Mouse (Mus musculus) heart, postnatal 36 days (tissue): ENCODE measurements around the gene Med13l. TPM values are rescaled to one million over a fixed set of nuclear protein-coding genes. Genes with fewer than 3 reads are reported as not detected.

Source experiments
- DNase-seq, 2 experiments: peaks; one replicate each; pipeline ENCODE4 v3.0.0; 2021 to 2022
- intact Hi-C: fragments of 180-260 bp; cut with DNase I; formaldehyde crosslinking; loops from one replicate; pipeline ENCODE4 v1.15.1; 2025
- total RNA-seq, 2 experiments: library from RNA; stranded (reverse); gene quantifications; 2 replicates each; pipeline ENCODE4 v1.2.3; 2021

The Med13l gene
- total RNA-seq, 2 experiments from 2014 or later: 29.7 to 32.2 TPM

DNA sequence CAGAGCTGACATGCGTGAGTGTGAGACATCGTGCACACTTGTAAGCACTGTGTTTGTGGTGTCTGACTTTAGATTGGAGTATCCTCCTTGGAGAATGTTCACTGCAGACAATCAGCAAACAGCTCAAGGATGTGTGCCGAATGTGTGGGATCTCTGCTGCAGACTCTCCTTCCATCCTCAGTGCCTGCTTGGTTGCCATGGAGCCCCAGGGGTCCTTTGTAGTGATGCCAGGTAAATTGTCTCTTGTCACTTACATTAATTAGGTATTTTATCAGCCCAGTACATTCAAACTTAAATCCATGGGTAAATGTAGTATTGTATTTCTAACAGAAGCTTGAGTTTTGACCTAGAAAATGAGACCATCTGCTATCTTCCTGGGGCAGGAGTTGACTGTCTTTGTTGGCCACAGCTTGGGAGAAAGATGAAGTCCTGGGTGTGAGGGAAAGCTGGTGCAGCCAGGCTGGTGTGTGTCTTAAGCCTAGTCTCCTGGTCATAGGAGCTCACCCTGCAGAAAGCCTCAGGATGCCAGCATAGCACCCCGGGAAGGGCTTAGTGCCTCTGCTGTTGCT lies 193.8 kb downstream of the Med13l start:
- intact Hi-C loops: no loop called here
- no peak for DNase-seq

DNA sequence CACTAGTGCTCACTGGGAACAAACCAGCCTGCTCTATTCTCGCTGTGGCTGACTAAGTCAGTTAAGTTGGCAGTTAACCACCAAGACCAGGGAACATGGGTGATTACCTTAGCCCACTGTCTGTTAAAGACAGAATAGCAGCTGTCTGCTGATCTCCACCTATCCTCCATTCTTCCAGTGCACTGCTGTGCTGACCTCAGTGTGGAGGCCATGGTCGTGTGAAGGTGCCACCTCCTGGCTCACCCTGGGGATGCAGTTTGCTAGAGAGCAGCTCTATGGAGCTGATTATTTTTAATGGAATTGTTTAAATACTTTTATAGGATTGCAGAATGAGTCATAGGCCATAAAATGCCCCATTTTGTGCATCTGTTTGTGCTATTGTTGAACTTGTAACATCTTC lies 195.6 kb downstream of the Med13l start:
- intact Hi-C loops: loop anchor here (5.0 kb wide), 1 partner anchor 484 kb away; no protein-coding TSS in a partner anchor
- DNase-seq: no peak

DNA sequence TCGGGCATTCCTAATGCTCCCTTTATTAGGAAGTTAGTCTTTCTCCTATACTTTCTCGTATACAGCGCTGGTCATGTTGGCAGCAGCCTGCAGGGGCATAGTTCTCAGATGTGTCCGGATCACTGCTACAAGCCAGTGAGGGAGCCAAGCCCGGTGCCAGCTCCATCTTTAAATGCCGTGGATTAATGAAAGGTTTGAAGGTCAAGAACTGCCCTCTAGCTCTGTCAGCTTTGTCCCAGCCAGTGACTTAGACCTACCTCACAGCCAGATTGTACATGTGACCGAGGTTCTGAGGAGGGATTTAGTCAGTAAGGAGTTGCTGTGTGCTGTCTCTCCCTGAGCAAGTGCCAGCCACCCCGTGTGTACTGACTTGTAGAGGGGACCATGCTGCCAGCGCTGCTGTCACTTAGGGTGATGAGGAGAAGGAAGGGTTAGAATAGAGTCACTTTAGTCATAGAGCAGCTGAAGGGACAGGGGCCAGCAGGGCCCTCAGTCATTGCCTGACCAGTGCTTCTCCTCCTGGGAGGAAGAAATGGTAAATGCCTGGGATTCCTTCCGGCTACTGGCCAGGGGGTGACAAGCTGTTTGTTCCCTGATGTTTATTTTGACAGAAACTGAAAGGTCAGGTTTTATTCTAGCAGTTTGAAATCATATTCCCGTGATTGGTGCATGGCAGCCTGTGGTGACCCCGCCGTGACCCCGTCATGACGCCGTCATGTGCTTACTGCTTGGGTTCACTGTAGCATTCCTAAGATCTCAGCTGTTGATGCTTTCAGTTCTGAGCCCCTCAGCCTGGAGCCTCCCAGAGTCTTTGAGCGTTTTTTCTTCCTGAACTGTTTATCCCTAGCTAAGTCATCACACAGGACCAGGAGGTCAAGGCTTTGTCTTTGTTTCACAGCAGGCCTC lies 197.2 kb downstream of the Med13l start:
- intact Hi-C loops: loop anchor here (5.0 kb wide), 1 partner anchor 485 kb away; no protein-coding TSS in a partner anchor
- DNase-seq: no peak

DNA sequence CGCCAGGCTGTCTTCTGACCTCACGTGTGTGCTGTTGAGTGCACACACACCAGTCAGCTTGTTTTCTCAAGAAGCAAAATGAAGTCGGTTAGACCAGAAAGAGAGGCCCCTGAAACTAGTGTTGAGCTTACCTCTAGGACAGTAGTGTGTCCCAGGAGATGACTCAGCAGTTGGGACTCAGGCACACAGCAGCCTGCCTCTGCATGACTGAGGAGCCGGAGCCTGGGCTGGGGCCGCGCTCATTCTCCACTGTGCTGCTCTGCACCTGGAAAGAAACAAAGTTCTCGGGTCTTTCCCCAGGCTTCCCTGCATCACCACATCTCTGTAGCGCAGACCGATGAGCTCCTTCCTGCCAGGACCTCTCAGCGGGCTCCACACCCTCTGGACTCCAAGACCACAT lies 200.5 kb downstream of the Med13l start:
- DNase-seq: no peak
- intact Hi-C loops: no loop called here

DNA sequence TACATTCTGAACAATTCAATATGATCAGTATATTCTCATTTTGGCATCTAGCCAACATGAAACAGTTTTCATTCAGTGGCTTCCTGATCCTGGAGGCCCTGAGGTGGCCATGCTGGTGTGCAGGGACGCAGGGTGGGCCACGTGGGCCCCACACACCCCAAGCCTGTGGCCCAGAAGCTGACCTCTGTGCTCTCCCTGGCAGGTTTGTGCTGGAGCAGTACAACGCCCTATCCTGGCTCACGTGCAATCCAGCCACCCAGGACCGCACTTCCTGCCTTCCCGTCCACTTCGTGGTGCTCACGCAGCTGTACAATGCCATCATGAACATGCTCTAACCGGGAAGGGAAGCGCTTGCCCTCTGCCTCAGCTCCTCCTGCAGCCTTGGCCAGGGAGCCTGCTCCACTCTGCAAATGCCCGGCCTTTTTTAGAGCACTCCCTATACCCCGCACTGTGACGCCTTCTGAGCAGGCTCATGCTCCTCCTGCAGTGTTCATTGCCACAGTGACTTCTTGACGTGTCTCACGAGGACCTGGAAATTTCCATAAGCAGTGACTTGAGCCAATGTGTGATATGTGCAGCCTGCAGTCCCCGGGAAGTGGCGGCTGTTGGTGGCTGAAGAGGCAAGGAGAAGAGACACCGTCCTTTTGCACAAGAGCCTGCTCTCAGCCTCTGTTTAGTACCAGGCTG lies 202.2 kb downstream of the Med13l start:
- intact Hi-C loops: no loop called here
- DNase-seq: no peak

DNA sequence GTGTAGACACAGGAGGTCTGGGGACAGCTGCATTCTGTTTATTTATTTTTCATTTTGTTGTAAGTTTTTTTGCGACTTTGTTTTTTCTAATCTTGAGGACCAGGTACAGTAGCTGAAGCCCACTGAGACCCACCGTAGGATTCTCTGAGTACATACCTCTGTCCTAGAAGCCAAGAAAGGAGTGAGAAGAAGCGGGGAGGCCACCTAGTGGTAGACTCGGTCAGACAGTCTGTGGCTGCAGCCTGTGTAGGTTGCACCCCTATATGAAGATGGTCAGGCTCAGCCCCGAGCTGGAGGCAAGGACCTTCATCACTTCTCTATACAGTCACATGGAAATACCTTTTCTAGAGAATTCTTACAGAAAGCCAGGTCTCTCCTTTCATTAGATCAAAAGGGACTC lies 202.9 kb downstream of the Med13l start:
- intact Hi-C loops: no loop called here

DNA sequence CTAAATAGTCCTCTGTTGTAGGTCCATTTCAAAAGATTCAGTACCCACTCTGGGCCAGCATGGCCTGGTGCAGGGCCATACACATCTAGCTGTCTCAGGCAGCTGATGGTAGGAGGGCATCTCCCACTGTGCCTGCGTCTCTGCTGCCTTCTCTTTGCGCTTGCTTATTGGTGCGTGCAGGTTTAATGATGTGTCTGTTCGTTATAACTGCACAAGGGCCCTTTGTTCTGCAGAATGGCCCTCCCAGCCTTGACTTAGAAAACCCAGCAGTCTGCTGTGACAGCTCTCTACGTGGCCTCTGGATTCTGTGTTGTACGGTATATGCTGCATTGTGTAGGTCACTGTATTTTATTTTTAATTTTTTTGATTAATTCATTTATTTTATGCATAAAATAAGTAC lies 208.7 kb downstream of the Med13l start:
- DNase-seq: no peak
- intact Hi-C loops: loop anchor here (1.0 kb wide), 1 partner anchor 14 kb away; no protein-coding TSS in a partner anchor

More for the DNA sequence above, 202.9 kb downstream of the Med13l start:
- peak in 1 of 2 experiments; percentile 22 for DNase-seq

DNA sequence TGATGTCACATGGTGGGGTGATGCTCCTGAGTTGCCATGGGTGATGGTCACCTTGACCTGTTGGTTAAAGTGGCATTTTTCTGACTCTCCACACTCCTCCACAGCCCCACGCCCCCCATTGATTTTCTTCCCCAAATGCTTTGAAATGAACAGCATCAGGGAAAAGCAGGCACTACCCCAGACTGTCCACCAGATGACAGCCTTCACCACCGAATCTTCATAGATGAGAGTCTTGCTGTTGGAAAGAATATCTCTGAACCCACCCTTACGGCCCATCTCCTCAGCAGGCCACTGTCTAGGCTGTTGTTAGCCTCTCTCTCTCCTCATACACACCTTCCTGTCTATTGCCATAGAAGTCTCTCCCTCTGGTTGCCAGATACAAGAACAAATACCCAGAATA lies 213.4 kb downstream of the Med13l start:
- DNase-seq: peak; percentile 19 to 35
- intact Hi-C loops: loop anchor here (1.0 kb wide), 1 partner anchor 917 kb away; no protein-coding TSS in a partner anchor

DNA sequence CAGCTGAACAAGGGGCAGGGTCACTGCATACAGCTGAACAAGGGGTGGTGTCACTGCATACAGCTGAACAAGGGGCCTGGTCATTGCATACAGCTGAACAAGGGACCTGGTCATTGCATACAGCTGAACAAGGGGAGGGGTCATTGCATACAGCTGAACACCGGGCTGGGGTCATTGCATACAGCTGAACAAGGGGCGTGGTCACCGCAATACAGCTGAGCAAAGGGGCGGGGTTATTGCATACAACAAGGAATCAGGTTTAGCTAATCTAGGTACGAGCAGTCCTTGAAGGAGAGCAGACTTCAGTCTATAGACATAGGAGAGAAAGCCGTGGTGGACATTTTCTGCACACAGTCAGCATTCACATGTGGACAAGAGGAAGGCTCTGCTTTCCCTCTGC lies 215.9 kb downstream of the Med13l start:
- intact Hi-C loops: no loop called here
- DNase-seq: no peak

DNA sequence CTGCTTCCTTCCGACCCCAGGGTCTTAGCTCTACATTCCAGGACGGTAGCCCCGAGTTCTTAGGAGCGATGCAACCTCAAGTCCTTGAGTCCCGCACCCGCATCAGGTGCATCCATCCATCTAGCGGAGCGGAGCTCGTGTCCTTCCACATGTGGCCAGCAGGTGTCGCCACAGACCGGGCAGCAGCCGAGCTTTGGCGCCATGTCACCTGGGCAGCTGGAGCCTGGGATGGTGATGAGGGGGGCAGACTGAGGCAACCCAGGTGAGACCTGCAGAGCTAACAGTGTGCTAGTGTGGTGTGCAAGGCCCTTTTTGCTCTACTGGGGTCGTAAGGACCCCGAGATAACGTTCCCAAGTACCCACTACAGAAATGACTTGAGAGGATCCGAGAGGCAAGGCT lies 221.1 kb downstream of the Med13l start:
- peak; percentile 80 to 85 for DNase-seq
- intact Hi-C loops: loop anchor here (1.0 to 10.0 kb wide), 5 partner anchors 33 to 1323 kb away; no protein-coding TSS in a partner anchor

DNA sequence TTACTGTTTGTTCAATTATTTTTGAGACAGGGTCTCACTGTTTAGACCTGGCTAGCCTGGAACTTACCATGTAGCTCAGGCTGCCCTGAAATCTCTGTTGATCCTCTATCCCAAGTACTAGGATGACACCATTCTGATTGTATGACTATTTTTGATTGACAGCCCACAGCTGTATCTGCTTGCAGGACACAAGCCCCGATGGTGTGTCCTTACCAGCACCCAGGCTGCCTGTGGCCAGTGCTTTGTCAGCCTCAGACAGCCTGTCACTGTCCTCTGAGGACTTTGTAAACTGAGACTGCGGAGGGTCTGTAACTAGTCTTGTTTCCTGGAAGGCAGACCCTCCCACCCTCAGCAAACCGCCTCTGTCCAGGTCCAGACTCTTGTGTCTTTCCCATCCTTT lies 221.7 kb downstream of the Med13l start:
- intact Hi-C loops: loop anchor here (10.0 kb wide), 1 partner anchor 1323 kb away; no protein-coding TSS in a partner anchor
- DNase-seq: no peak

DNA sequence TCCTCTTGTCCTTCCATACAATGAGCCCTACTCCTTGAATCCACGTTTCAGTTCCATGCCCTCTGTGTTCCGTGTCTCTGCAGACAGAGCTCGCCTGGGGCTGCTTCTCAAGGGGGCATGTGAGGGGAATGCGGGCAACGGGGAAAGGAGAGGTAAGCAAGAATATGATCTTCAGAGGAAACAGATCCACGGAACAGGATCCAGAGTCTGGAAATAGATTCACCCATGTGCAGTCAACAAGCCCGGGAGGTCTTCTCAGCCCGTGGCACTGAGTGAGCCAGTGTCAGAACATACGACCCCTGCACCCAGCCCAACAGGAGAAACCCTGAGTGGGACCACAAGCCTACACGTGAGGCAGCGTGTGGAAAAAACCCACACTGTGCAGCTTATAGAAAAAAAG lies 228.7 kb downstream of the Med13l start:
- intact Hi-C loops: loop anchor here (10.0 kb wide), 1 partner anchor 1316 kb away; no protein-coding TSS in a partner anchor
- no peak for DNase-seq

DNA sequence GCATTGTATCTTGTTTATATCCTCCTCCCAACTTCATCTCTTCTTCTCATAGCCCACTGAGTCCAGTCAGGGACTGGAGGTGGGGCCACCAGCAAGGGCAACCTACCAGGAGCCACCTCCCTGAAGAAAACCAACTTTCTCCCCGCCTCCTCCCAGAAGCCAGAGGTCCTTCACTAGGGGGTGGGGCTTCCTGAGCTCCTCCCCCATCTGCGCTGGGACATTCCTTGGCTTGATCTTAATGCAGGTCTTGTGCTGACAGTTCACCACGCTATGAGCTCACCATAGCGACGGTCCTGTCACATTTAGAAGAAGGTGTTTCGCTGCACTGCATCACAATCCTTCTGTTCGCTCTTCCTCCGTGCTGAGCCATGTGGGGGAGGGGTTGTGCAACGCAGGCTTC lies 229.3 kb downstream of the Med13l start:
- no peak for DNase-seq
- intact Hi-C loops: loop anchor here (10.0 kb wide), 1 partner anchor 1315 kb away; no protein-coding TSS in a partner anchor

DNA sequence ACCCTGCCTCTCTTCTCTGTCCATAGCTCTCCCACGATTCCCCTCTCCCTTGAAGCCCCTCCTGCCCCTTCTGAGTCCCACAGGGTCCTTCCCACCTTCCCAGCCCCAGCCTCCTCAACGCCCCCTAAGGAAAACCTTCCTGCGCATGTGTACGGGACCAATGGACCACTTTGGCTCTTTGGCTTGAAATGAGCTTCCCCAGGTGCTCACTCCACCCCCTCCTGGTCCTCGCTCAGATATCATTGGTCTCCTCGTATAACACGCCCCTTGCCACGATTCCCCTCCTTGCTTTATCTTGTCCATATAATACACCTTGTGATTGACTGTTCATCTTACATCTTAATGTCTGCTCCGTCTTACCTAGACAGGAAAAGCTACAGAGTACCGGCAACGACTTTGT lies 237.3 kb downstream of the Med13l start:
- no peak for DNase-seq
- intact Hi-C loops: no loop called here

DNA sequence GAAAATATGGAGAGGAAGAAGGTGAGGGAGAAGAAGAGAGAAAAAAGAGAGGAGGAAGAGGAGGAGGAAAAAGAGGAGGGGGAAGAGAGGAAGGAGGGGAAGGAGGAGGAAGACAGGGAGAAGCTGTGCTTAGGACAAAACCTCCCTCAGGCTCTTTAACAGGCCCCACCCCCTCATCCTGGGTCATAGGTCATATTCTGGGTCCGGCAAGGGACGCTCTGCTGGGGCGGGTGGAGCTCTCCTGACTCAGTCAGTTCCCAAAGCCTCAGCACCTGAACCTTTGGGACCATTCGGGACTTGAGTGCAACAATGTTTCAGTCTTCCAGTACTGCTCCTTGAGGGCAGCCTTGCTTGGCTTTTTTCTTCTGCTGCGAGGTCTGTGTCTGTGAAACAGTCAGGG lies 241.1 kb downstream of the Med13l start:
- DNase-seq: no peak
- intact Hi-C loops: no loop called here

DNA sequence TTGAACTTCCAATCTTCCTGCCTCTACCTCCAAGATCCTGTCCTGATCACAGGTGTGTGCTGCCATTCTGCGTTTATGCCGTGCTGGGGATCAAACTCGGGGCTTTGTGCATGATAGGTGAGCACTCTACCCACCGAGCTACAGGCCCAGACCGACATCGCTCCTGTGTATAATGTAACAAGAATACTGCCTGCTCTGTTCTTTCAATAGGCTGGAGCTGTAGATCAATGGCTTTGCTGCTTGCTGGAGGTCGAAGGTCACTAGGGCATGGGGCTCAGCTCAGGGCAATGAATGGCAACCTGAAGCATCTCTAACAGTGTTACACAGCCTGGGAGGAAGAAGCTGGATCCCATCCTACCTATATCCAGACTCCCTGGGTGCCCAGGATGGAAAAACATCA lies 241.6 kb downstream of the Med13l start:
- intact Hi-C loops: no loop called here
- no peak for DNase-seq

DNA sequence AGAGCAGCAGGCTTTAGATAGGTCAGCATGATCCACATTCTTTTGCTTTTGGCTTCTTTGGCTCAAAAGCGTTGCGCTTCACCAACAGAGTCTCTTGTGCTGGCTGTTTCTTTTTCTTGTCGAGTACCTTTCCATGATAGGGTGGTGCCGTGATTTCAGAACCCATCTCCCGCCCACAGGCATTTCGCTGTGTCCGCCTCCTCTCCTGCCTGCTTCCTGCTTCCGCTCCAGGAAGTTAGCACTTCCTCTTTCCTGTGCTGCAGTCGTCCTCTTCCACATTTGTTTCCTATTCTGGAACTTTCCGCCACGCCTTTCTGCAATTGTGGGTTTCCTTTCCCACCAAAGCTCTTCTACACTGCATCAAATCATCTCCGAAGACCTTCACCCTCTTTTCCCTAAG lies 248.5 kb downstream of the Med13l start:
- intact Hi-C loops: no loop called here
- DNase-seq: no peak

DNA sequence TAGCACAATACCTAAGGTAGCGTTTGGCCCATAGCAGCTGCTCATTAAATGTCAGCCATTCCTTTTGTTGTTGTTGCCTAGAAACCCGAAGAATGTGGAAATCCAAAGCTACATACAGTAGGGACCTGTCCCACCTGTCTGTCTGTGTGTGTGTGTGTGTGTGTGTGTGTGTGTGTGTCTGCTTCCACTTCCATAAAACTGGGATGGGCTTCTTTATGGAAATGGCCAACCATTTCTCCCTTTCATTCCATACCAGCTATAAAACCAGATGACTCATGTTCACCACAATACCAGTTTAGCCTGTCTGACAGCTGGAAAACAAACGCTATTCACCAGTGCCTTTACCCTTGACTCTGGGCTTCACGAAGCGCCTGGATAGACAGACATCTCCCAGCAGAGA lies 249.1 kb downstream of the Med13l start:
- intact Hi-C loops: no loop called here
- no peak for DNase-seq

DNA sequence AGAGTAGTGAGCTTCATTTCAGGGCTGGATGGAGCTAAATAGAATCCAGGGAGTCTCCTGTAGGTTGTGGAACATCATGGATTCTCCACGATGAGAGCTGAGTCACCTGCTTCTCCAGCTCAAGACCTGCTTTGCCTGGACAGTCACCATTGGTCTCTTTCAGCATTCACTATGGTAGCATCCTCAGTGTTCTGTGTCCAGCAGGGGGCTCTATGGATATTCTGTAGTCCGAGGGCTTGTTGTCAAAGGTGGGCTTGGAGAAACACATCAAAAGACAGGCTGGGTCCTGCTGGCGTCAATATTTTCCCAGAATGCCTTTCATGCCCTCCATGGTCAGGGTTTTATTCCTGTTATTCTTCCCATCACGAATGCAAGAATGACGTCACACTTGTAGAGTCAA lies 251.2 kb downstream of the Med13l start:
- DNase-seq: no peak
- intact Hi-C loops: no loop called here

DNA sequence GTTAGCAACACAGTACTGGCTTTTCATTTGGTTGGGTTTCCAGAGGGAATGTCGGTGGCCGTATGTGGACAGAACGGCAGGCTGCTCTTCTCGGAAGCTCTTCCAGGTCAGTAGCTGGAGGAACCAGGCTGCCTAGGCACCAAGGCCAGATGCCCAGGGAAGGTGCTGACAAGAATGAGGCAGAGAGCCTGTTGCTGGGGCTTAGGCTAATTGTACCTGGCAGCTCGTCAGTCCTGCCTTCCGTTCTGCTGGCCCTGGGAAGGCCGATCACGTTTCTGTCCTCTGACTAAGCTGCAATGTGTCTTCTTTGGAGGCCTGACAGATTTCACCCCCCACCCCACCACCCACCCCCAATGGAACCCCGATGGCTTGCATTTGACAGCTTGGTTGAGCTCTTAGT lies 251.9 kb downstream of the Med13l start:
- peak; percentile 35 to 36 for DNase-seq
- intact Hi-C loops: no loop called here

DNA sequence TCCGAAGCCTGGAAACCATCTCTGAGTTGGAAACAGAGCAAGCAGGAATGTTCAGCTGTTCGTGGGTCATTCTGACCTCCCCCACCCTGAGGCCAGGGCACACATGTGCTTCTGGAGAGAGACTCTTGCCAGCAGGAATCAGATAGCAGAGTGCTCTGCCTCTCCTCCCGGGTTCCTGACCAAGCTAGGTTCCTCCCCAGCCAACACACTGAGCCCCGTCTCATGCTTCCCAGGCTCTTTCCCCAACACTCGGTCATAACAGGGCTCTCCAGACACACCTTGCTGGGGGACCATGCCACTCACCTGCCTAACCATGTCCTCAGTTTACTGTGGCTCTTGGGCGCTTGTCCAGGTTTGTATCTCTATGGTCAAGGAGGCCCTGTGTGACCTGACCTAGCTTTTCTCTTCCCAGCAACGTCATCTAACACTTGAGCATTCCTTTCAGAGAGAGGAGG lies 252.5 kb downstream of the Med13l start:
- intact Hi-C loops: no loop called here
- peak; percentile 11 to 33 for DNase-seq
